Comparison of ENCODE assay signal across 23 mouse cellular contexts in genomic region chr4:10931040-10931439, GRCm38 (mm10). TPM values are rescaled to one million over a fixed set of nuclear protein-coding genes. Genes with fewer than 3 reads are reported as not detected.
DNase-seq lines count a peak whose midpoint lies in the region; ATAC-seq lines count a peak whose summit lies in the region.
"Had no signal": no experiment of that assay in that cellular context is flagged by ENCODE, and none has a peak within 500 bp of the region (broad histone marks: within the 10 kb centered on the region; RNA-seq: fewer than 3 reads in every experiment).

No protein-coding gene starts in this region.

- H3K27ac ChIP-seq in kidney, embryonic 15.5 days, result peak overlapping the region; percentile 69
- H3K27ac ChIP-seq in kidney, embryonic 14.5 days (ENCODE audit: low read depth, low read length), result no peak overlapping the region
- no peak overlapping the region for H3K27ac ChIP-seq in intestine, embryonic 14.5 days (ENCODE audit: low read depth)
- H3K27ac ChIP-seq: embryonic facial prominence, embryonic 15.5 days; heart, embryonic 13.5 days; hindbrain, embryonic 14.5 days had no signal

- H3K27me3 ChIP-seq in kidney, embryonic 15.5 days, result no peaks in the 10 kb centered on the region
- H3K27me3 ChIP-seq in kidney, embryonic 14.5 days (ENCODE audit: control insufficient read depth, insufficient read depth, low read length), result no peaks in the 10 kb centered on the region
- no peaks in the 10 kb centered on the region for H3K27me3 ChIP-seq in intestine, embryonic 14.5 days (replicated peaks; ENCODE audit: control insufficient read depth, insufficient read depth, low read length)
- H3K27me3 ChIP-seq: CH12.LX; embryonic facial prominence, embryonic 15.5 days; heart, embryonic 13.5 days had no signal

- H3K4me1 ChIP-seq in kidney, embryonic 15.5 days, result 0 out of 2 replicates have a peak, but pooled peaks cover 8% of the 10 kb centered on the region
- no peaks in the 10 kb centered on the region for H3K4me1 ChIP-seq in kidney, embryonic 14.5 days (ENCODE audit: control insufficient read depth, insufficient read depth, low read length)
- no peaks in the 10 kb centered on the region for H3K4me1 ChIP-seq in intestine, embryonic 14.5 days (replicated peaks; ENCODE audit: control insufficient read depth, insufficient read depth, low read length)
- H3K4me1 ChIP-seq: embryonic facial prominence, embryonic 15.5 days; heart, embryonic 13.5 days had no signal

- H3K4me3 ChIP-seq in kidney, embryonic 15.5 days (replicated peaks), result no peak overlapping the region
- no peak overlapping the region for H3K4me3 ChIP-seq in kidney, embryonic 14.5 days (ENCODE audit: low read length)
- H3K4me3 ChIP-seq in intestine, embryonic 14.5 days (ENCODE audit: low read depth, low read length), result no peak overlapping the region
- H3K4me3 ChIP-seq: embryonic facial prominence, embryonic 15.5 days; heart, embryonic 13.5 days had no signal

- H3K9ac ChIP-seq in kidney, embryonic 15.5 days, result no peak overlapping the region
- no peak overlapping the region for H3K9ac ChIP-seq in kidney, embryonic 14.5 days (ENCODE audit: low read depth, low read length)
- H3K9ac ChIP-seq in intestine, embryonic 14.5 days (ENCODE audit: low read length), result no peak overlapping the region
- H3K9ac ChIP-seq: embryonic facial prominence, embryonic 15.5 days; forebrain, postnatal 0 days; heart, embryonic 13.5 days; hindbrain, embryonic 14.5 days; lung, embryonic 14.5 days had no signal

- no peak for ATAC-seq in kidney, embryonic 15.5 days (replicated peaks; ENCODE audit: low FRiP score)
- no peak for ATAC-seq in kidney, embryonic 14.5 days (ENCODE audit: low FRiP score, low TSS enrichment)
- 0 out of 2 replicates have a peak, but pooled peaks have one; percentile 43 for ATAC-seq in intestine, embryonic 14.5 days (replicated peaks; ENCODE audit: low FRiP score, low TSS enrichment, low read depth)
- ATAC-seq in cerebellum, adult (ENCODE audit: insufficient number of reproducible peaks, low FRiP score, low TSS enrichment), result no peak
- ATAC-seq: forebrain, postnatal 0 days had no signal

- DNase-seq in spleen, postnatal 10 days (ENCODE audit: low spot score in 2 of 2), result peak; percentile 1 to 4
- no peak for DNase-seq in spleen, postnatal 36 days (ENCODE audit: low spot score in 2 of 2)
- DNase-seq in intestine, embryonic 14.5 days (ENCODE audit: low spot score), result peak; percentile 35
- DNase-seq in yolk sac, embryonic 10.5 days (ENCODE audit: low spot score), result peak; percentile 56
- no peak for DNase-seq in urinary bladder, adult 18-20 months (ENCODE audit: low spot score in 2 of 2)
- DNase-seq: adrenal gland, postnatal 25 days; cerebellum, adult 11-12 months; cerebellum, postnatal 14 days; embryo, embryonic 11 days; forebrain, postnatal 0 days; heart, postnatal 36 days; kidney, postnatal 10 days; lung, embryonic 14.5 days; lung, postnatal 36 days; right cerebral cortex, adult 18-20 months; thymus, adult 2 months had no signal

- H3K36me3 ChIP-seq in kidney, embryonic 15.5 days, result no peaks in the 10 kb centered on the region
- H3K36me3 ChIP-seq in kidney, embryonic 14.5 days (ENCODE audit: control insufficient read depth, insufficient read depth, low read length), result no peaks in the 10 kb centered on the region
- H3K36me3 ChIP-seq in intestine, embryonic 14.5 days (ENCODE audit: control insufficient read depth, insufficient read depth, low read length), result no peaks in the 10 kb centered on the region
- H3K36me3 ChIP-seq: embryonic facial prominence, embryonic 15.5 days; heart, embryonic 13.5 days had no signal

- WGBS in kidney, embryonic 15.5 days, result 66% methylated on average over 9 of the region's 9 CpGs
- 70% methylated on average over 9 of the region's 9 CpGs for WGBS in kidney, embryonic 14.5 days
- 67% methylated on average over 9 of the region's 9 CpGs for WGBS in intestine, embryonic 14.5 days

- no peak overlapping the region for H3K4me2 ChIP-seq in kidney, embryonic 15.5 days
- H3K4me2 ChIP-seq in kidney, embryonic 14.5 days (replicated peaks; ENCODE audit: low read depth, low read length), result no peak overlapping the region
- no peak overlapping the region for H3K4me2 ChIP-seq in intestine, embryonic 14.5 days (ENCODE audit: low read length)
- H3K4me2 ChIP-seq: embryonic facial prominence, embryonic 15.5 days; heart, embryonic 13.5 days; hindbrain, embryonic 14.5 days; lung, embryonic 14.5 days had no signal

- H3K9me3 ChIP-seq in kidney, embryonic 15.5 days (replicated peaks), result no peaks in the 10 kb centered on the region
- no peaks in the 10 kb centered on the region for H3K9me3 ChIP-seq in kidney, embryonic 14.5 days (ENCODE audit: control insufficient read depth, low read length)
- H3K9me3 ChIP-seq in intestine, embryonic 14.5 days (ENCODE audit: control insufficient read depth, low read length), result no peaks in the 10 kb centered on the region
- H3K9me3 ChIP-seq: embryonic facial prominence, embryonic 15.5 days; heart, embryonic 13.5 days had no signal

RNA-seq across cellular contexts. Expression of gene 2610301B20Rik, which starts 56.7 kb away (rescaled TPM):
- 26.4 and 27.9 TPM in 2 replicates for polyA plus RNA-seq in kidney, embryonic 15.5 days (2015; fragmentation: Nextera tagmentation; extraction: Ambion mirVana)
- 29.9 and 30.1 TPM in 2 replicates for polyA plus RNA-seq in kidney, embryonic 14.5 days (2014; fragmentation: Nextera tagmentation; extraction: Ambion mirVana)
- 26.9 and 29.0 TPM in 2 replicates for polyA plus RNA-seq in intestine, embryonic 14.5 days (2014; fragmentation: Nextera tagmentation; extraction: Ambion mirVana)

Comparison
In these comparisons a context has a peak if more than half of its experiments do, and no peak if none do; other contexts are left out.
1. DNase-seq: peak in spleen, postnatal 10 days (2 of 2), intestine, embryonic 14.5 days (single experiment) and yolk sac, embryonic 10.5 days (single experiment); none in spleen, postnatal 36 days (0 of 2) and urinary bladder, adult 18-20 months (0 of 2).